Mouse (Mus musculus): ENCODE data around the gene Zfp59.
A peak's percentile ranks its signal among the peaks of the same experiment; 100 is the strongest.
"Not testable (repeated sequence)": the region's sequence is repeated elsewhere in the genome, so short reads cannot be mapped to it uniquely, and the experiment has no call there.

Zfp59 gene

GRCm38 (mm10) chr7:27838323-27839249 is at the start of gene Zfp59:
Zfp59 (plus strand) TSS chr7:27838607.
- peak; percentile 78 to 85 for DNase-seq (ENCODE audit: low spot score in 2 of 2)

- no peak for DNase-seq (ENCODE audit: low spot score in 2 of 2)
Observed at GRCm38 (mm10) chr7:27789306-27789705, 49.1 kb upstream of the Zfp59 start.

GRCm38 (mm10) chr7:27793865-27794264 is 44.5 kb upstream of the Zfp59 start:
- not testable (repeated sequence) for DNase-seq (ENCODE audit: low spot score in 2 of 2)

- no peak for DNase-seq (ENCODE audit: low spot score in 2 of 2)
Observed at GRCm38 (mm10) chr7:27794566-27794965, 43.8 kb upstream of the Zfp59 start.

- no peak for DNase-seq (ENCODE audit: low spot score in 2 of 2)
Observed at GRCm38 (mm10) chr7:27797906-27798811, 40.2 kb upstream of the Zfp59 start.

- DNase-seq (ENCODE audit: low spot score in 2 of 2): no peak
Observed at GRCm38 (mm10) chr7:27801137-27801536, 37.3 kb upstream of the Zfp59 start.

GRCm38 (mm10) chr7:27802986-27803385 is 35.4 kb upstream of the Zfp59 start:
- no peak for DNase-seq (ENCODE audit: low spot score in 2 of 2)

- DNase-seq (ENCODE audit: low spot score in 2 of 2): peak; percentile 68 to 82
Observed at GRCm38 (mm10) chr7:27804297-27805030, 33.9 kb upstream of the Zfp59 start.

- DNase-seq (ENCODE audit: low spot score in 2 of 2): not testable (repeated sequence)
Observed at GRCm38 (mm10) chr7:27806896-27807295, 31.5 kb upstream of the Zfp59 start, which contains the start of gene Zfp626. Zfp626 (plus strand) TSS chr7:27807196.

- not testable (repeated sequence) for DNase-seq (ENCODE audit: low spot score in 2 of 2)
Observed at GRCm38 (mm10) chr7:27807305-27807704, 31.1 kb upstream of the Zfp59 start.

GRCm38 (mm10) chr7:27818526-27819110 is 19.8 kb upstream of the Zfp59 start:
- no peak for DNase-seq (ENCODE audit: low spot score in 2 of 2)

GRCm38 (mm10) chr7:27822611-27823010 is 15.8 kb upstream of the Zfp59 start:
- DNase-seq (ENCODE audit: low spot score in 2 of 2): no peak

- no peak for DNase-seq (ENCODE audit: low spot score in 2 of 2)
Observed at GRCm38 (mm10) chr7:27834131-27834530, 4.3 kb upstream of the Zfp59 start.

- DNase-seq (ENCODE audit: low spot score in 2 of 2): no peak
Observed at GRCm38 (mm10) chr7:27837896-27838295, 511 bp upstream of the Zfp59 start.

- no peak for DNase-seq (ENCODE audit: low spot score in 2 of 2)
Observed at GRCm38 (mm10) chr7:27839596-27839995, 1.2 kb downstream of the Zfp59 start.

GRCm38 (mm10) chr7:27840104-27840503 is 1.7 kb downstream of the Zfp59 start:
- no peak for DNase-seq (ENCODE audit: low spot score in 2 of 2)

- DNase-seq (ENCODE audit: low spot score in 2 of 2): no peak
Observed at GRCm38 (mm10) chr7:27857227-27857626, 18.8 kb downstream of the Zfp59 start, which contains the start of gene Zfp607a. Zfp607a (plus strand) TSS chr7:27857527.

- DNase-seq (ENCODE audit: low spot score in 2 of 2): no peak
Observed at GRCm38 (mm10) chr7:27859301-27860251, 21.2 kb downstream of the Zfp59 start.

GRCm38 (mm10) chr7:27860396-27861235 is 22.2 kb downstream of the Zfp59 start:
- peak; percentile 17 to 24 for DNase-seq (ENCODE audit: low spot score in 2 of 2)
